Mouse (Mus musculus): ENCODE measurements at regions not wholly inside any gene's neighbourhood (a gene's known extent, or its start where the extent isn't known, plus 50 kb on each side); places are given as distances from the start of the nearest gene placed in this dataset.

DNA sequence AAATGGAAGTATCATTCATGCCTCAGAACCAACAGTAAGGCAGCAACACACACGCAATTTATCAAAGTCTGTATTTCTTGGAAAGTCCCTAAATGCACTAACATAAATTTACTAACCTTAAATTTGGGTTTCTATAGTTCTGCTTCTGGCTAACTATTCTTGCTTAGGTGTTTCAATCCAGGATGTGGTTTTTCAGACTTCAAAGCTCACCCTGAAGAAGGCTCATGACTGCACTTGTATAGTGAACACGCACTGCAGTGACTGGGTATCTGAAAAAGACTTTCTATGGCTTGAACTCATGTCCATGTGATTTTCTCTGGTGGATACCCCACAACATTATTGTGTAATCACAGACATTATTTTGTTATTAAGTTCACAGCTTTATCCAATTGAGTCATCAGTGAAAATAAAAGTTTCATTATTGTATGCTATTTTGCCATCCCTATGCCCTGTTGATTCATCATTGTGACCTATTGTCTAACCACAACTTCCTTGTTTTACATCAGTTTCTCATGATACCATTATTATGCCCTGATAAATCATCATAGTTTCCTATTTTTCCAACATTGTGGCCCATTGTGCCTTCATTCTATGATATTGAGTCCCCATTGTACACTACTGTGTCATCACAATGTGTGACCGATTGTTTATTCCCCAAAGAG is 306.6 kb downstream of the Slco6d1 start:
- TF ChIP-seq POLR2A (IDR thresholded peaks at IDR 0.05; ENCODE audit: extremely low read depth, insufficient read depth, low read length) (no peak), CTCF (IDR thresholded peaks at IDR 0.05; ENCODE audit: extremely low read depth, insufficient read depth, low read length) (no peak)
